Mouse (Mus musculus): ENCODE results near the gene Lrtm1. TPM values are rescaled to one million over a fixed set of nuclear protein-coding genes. Genes with fewer than 3 reads are reported as not detected.

Lrtm1 gene
- polyA plus RNA-seq, 1 experiment from 2014 or later: not detected

DNA sequence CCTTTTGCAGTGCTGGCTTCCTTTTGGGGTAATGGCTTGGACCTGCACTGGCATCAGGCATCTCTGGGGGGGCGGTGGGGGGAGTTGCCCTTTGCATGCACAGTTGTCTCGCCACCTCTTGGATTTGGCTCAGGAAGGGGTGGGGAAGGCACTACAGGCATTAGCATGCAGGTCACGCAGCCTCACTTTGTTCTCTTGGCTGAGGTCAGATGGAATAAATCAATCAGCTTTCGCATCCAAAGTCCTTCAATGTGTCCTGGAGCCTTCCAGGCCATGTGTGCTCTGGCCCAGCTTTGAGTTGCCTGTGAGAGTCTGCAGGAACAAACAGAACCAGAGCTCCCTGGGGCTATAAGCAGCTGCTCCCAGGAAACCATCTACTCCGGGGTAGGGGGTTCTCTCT, 2.1 kb upstream of the Lrtm1 start:
- TF ChIP-seq CTCF (IDR thresholded peaks at IDR 0.05) (no peak), EP300 (IDR thresholded peaks at IDR 0.05) (no peak)
- DNase-seq (ENCODE audit: low spot score): no peak
- Histone ChIP-seq H3K9me3 (ENCODE audit: low read length) (no peaks in the 10 kb centered on the region), H3K36me3 (ENCODE audit: insufficient read depth, low read length) (no peaks in the 10 kb centered on the region), H3K4me1 (ENCODE audit: insufficient read depth, low read depth, low read length) (no peaks in the 10 kb centered on the region), H3K4me2 (replicated peaks; ENCODE audit: low read depth, low read length) (no peak overlapping the region), H3K4me3 (ENCODE audit: low read depth, low read length) (no peak overlapping the region), H3K9ac (replicated peaks; ENCODE audit: low read depth) (no peak overlapping the region), H3K27ac (ENCODE audit: low read length) (no peak overlapping the region), H3K27me3 (replicated peaks; ENCODE audit: insufficient read depth, low read length) (no peaks in the 10 kb centered on the region)
- WGBS: 44% methylated on average over 5 of the region's 5 CpGs
- no peak for ATAC-seq

DNA sequence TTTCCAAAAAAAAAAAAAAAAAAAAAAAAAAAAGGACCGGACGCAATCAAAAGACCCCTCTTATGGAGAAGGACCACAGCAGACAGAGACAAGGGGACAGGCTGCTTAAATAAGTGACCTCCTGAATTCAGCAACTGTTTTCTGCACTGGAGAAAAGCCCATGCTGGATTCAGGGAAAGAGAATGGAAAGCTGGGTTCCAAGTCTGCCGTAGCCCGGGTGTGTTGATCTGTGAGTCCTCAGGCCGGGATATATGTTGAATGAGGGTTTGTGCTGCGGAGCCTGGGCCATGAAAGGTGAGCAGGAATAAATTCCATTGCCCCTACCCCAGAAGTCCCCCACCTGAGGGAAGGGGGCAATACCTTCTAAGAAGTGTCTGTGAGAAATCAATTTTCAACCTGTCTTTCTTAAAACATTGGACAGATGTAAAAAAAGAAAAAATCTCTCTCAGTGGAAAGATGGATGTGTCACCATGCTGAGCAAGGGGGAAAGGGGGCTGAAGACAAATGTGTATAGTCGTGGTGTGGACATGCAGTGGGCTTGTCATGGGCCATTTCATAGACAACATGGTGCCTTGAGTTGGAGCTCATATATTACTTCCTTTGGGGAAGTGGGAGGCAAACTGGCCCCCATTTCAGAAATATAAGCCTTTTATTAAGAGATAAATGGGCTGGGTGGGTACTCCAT, 450 bp downstream of the Lrtm1 start:
- no peaks in the 10 kb centered on the region for H3K4me1 ChIP-seq (ENCODE audit: insufficient read depth, low read depth, low read length)
- no peaks in the 10 kb centered on the region for H3K36me3 ChIP-seq (ENCODE audit: insufficient read depth, low read length)
- H3K9ac ChIP-seq (replicated peaks; ENCODE audit: low read depth): no peak overlapping the region
- no peak for TF ChIP-seq EP300 (IDR thresholded peaks at IDR 0.05)
- no peak for TF ChIP-seq CTCF (IDR thresholded peaks at IDR 0.05)
- no peaks in the 10 kb centered on the region for H3K27me3 ChIP-seq (replicated peaks; ENCODE audit: insufficient read depth, low read length)
- no peak for DNase-seq (ENCODE audit: low spot score)
- 53% methylated on average over 7 of the region's 7 CpGs for WGBS
- no peak overlapping the region for H3K4me3 ChIP-seq (ENCODE audit: low read depth, low read length)
- H3K27ac ChIP-seq (ENCODE audit: low read length): no peak overlapping the region
- H3K9me3 ChIP-seq (ENCODE audit: low read length): no peaks in the 10 kb centered on the region
- no peak overlapping the region for H3K4me2 ChIP-seq (replicated peaks; ENCODE audit: low read depth, low read length)
- no peak for ATAC-seq

DNA sequence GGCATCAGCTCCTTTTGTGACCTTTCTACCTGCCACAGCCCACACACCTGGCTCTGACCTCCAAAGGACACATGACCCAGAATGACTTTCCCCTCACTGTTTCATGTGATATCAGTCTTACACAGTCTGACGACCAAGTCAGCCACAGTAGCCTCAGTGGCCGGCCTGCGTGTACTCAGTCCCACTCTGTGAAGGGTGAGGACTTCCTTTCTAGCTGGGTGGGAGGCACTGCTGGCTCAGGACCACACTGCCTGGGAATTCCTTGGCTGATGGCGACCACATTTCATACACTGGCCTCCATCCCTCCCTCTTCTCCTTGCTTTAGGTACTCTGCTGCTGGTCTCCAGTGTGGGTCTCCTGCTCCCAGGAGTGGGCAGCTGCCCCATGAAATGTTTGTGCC, 3.3 kb downstream of the Lrtm1 start:
- Histone ChIP-seq H3K27ac (ENCODE audit: low read length) (no peak overlapping the region), H3K9me3 (ENCODE audit: low read length) (no peaks in the 10 kb centered on the region), H3K4me2 (replicated peaks; ENCODE audit: low read depth, low read length) (no peak overlapping the region), H3K4me3 (ENCODE audit: low read depth, low read length) (no peak overlapping the region), H3K36me3 (ENCODE audit: insufficient read depth, low read length) (no peaks in the 10 kb centered on the region), H3K27me3 (replicated peaks; ENCODE audit: insufficient read depth, low read length) (no peaks in the 10 kb centered on the region), H3K9ac (replicated peaks; ENCODE audit: low read depth) (no peak overlapping the region), H3K4me1 (ENCODE audit: insufficient read depth, low read depth, low read length) (no peaks in the 10 kb centered on the region)
- DNase-seq (ENCODE audit: low spot score) (no peak), ATAC-seq (no peak)
- WGBS: 69% methylated on average over 4 of the region's 4 CpGs
- TF ChIP-seq CTCF (IDR thresholded peaks at IDR 0.05) (no peak), EP300 (IDR thresholded peaks at IDR 0.05) (no peak)

DNA sequence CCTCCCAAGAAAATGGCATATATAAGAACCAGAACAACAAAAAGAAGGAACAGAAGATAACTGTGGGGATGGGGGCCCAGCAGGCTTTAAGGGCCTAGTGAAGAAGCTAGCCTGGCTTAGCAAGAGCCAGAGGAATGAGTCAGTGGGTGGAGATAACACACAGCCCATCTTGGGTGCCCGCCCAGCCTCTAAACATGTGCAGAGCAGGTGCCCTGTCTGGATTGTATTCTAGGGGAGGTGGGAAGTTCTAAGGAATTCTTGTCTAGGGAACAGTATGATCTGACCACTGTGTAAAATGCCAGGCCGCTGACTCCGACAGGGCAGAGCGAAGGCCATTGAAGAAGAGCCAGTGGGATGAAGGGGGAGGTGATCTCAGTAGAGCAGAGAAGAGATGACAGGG, 5.2 kb downstream of the Lrtm1 start:
- DNase-seq (ENCODE audit: low spot score) (no peak), ATAC-seq (no peak)
- no peak overlapping the region for H3K27ac ChIP-seq (ENCODE audit: low read length)
- no peaks in the 10 kb centered on the region for H3K9me3 ChIP-seq (ENCODE audit: low read length)
- no peaks in the 10 kb centered on the region for H3K27me3 ChIP-seq (replicated peaks; ENCODE audit: insufficient read depth, low read length)
- H3K4me1 ChIP-seq (ENCODE audit: insufficient read depth, low read depth, low read length): no peaks in the 10 kb centered on the region
- 96% methylated on average over 4 of the region's 4 CpGs for whole genome bisulfite sequencing
- no peaks in the 10 kb centered on the region for H3K36me3 ChIP-seq (ENCODE audit: insufficient read depth, low read length)
- no peak overlapping the region for H3K4me2 ChIP-seq (replicated peaks; ENCODE audit: low read depth, low read length)
- H3K9ac ChIP-seq (replicated peaks; ENCODE audit: low read depth): no peak overlapping the region
- no peak overlapping the region for H3K4me3 ChIP-seq (ENCODE audit: low read depth, low read length)
- TF ChIP-seq EP300 (IDR thresholded peaks at IDR 0.05) (no peak), CTCF (IDR thresholded peaks at IDR 0.05) (no peak)

DNA sequence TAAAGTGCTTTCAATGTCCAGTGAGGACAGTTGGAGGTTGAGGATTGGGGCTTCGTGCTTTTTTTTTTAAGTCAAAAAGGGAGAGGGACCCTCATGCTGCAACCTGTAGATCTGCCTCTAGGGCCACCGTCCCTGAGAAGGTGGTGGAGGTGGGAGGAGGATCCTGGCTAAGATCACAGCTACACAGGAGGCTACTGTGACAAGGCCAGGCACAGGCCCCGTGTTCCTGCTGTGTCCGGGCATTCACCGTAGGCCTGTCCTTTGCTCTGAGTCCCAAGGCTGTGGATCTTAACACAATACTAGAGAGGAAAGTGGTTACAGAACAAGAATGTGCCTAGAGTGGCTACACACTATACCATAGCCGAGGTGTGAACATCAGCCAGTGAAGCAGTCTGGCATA, 7.3 kb downstream of the Lrtm1 start:
- H3K4me3 ChIP-seq (ENCODE audit: low read depth, low read length): no peak overlapping the region
- ATAC-seq (no peak), DNase-seq (ENCODE audit: low spot score) (no peak)
- H3K4me1 ChIP-seq (ENCODE audit: insufficient read depth, low read depth, low read length): no peaks in the 10 kb centered on the region
- no peaks in the 10 kb centered on the region for H3K27me3 ChIP-seq (replicated peaks; ENCODE audit: insufficient read depth, low read length)
- H3K9me3 ChIP-seq (ENCODE audit: low read length): no peaks in the 10 kb centered on the region
- TF ChIP-seq EP300 (IDR thresholded peaks at IDR 0.05) (no peak), CTCF (IDR thresholded peaks at IDR 0.05) (no peak)
- no peak overlapping the region for H3K4me2 ChIP-seq (replicated peaks; ENCODE audit: low read depth, low read length)
- no peaks in the 10 kb centered on the region for H3K36me3 ChIP-seq (ENCODE audit: insufficient read depth, low read length)
- 71% methylated on average over 6 of the region's 6 CpGs for WGBS
- H3K27ac ChIP-seq (ENCODE audit: low read length): no peak overlapping the region
- no peak overlapping the region for H3K9ac ChIP-seq (replicated peaks; ENCODE audit: low read depth)

DNA sequence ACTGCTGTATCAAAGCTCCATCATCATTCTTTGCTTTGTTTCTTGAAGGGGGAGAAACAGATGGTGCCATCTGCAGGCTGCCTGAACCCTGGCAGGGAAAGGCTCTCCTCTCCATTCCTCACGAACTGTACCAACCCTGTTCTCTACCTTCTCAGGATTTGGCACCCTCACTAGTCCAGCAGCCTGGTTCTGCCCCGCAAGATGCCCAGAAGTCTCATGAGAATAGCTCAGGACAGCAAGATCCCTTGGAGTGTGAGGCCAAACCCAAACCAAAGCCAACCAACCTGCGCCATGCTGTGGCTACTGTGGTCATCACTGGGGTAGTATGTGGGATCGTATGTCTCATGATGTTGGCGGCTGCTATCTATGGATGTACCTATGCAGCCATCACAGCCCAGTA, 9.3 kb downstream of the Lrtm1 start:
- no peak overlapping the region for H3K4me2 ChIP-seq (replicated peaks; ENCODE audit: low read depth, low read length)
- H3K27me3 ChIP-seq (replicated peaks; ENCODE audit: insufficient read depth, low read length): no peaks in the 10 kb centered on the region
- H3K4me1 ChIP-seq (ENCODE audit: insufficient read depth, low read depth, low read length): no peaks in the 10 kb centered on the region
- TF ChIP-seq EP300 (IDR thresholded peaks at IDR 0.05): no peak
- TF ChIP-seq CTCF (IDR thresholded peaks at IDR 0.05): no peak
- H3K36me3 ChIP-seq (ENCODE audit: insufficient read depth, low read length): no peaks in the 10 kb centered on the region
- WGBS: 79% methylated on average over 5 of the region's 5 CpGs
- no peak for ATAC-seq
- H3K4me3 ChIP-seq (ENCODE audit: low read depth, low read length): no peak overlapping the region
- no peak overlapping the region for H3K27ac ChIP-seq (ENCODE audit: low read length)
- H3K9ac ChIP-seq (replicated peaks; ENCODE audit: low read depth): no peak overlapping the region
- no peak for DNase-seq (ENCODE audit: low spot score)
- no peaks in the 10 kb centered on the region for H3K9me3 ChIP-seq (ENCODE audit: low read length)
